Mouse (Mus musculus): ENCODE measurements around the gene Tgm5.
"Not testable (repeated sequence)": the region's sequence is repeated elsewhere in the genome, so short reads cannot be mapped to it uniquely, and the experiment has no call there.

The Tgm5 gene

DNA sequence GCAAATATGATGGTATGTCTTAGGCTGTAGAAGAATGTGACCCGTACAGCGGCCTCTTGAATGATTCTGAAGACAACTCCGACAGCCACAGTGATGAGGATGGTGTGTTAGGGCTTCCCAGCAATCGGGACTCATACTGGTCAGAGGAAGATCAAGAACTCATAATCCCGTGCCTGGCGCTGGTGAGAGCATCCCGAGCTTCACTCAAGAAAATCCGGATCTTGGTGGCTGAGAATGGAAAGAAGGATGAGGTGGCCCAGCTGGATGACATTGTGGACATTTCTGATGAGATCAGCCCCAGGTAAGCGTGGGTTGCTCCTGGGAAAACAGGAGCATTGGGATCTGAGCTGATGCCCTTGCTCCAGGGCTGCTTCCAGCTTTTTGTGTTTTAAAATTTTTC, 73.0 kb downstream of the Tgm5 start:
- DNase-seq (ENCODE audit: low read depth, low spot score), result no peak
- Histone ChIP-seq H3K27me3 (ENCODE audit: control insufficient read depth, insufficient read depth, low read length, poor library complexity, severe bottlenecking) (no peaks in the 10 kb centered on the region), H3K36me3 (ENCODE audit: control insufficient read depth, insufficient read depth, low read length, poor library complexity, severe bottlenecking) (peaks cover 8% of the 10 kb centered on the region)

DNA sequence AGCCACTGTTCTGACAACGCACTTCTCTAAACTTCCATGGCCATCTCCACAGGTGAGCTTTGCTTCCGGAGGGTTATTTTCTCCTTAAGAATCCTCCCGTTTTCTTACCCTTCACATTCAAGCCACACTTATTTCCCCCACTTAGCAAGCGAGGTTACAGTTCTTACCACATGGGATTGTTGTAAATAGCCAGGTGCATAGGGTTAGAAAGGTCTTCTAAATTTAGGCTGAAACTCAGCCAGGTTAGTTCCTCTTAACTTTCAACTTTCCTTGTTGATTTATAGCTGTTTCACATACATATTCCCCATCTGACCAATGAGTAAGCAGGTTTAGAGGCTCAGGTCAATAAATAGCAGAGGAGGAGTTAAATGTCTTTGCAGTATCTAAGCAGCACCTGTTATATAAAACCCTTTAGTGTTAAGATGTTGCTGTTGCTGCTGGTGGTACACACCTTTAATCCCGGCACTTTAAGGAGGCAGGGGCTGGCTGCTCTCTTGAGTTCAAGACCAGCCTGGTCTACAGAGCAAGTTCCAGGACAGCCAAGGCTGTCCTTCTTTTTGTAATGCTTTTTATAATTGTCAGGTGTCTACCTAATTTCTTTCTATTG, 76.5 kb downstream of the Tgm5 start:
- no peak for DNase-seq (ENCODE audit: low read depth, low spot score)
- no peaks in the 10 kb centered on the region for H3K27me3 ChIP-seq (ENCODE audit: control insufficient read depth, insufficient read depth, low read length, poor library complexity, severe bottlenecking)
- peaks cover 2% of the 10 kb centered on the region; the same call in 1 of the 2 replicates for H3K36me3 ChIP-seq (ENCODE audit: control insufficient read depth, insufficient read depth, low read length, poor library complexity, severe bottlenecking)

DNA sequence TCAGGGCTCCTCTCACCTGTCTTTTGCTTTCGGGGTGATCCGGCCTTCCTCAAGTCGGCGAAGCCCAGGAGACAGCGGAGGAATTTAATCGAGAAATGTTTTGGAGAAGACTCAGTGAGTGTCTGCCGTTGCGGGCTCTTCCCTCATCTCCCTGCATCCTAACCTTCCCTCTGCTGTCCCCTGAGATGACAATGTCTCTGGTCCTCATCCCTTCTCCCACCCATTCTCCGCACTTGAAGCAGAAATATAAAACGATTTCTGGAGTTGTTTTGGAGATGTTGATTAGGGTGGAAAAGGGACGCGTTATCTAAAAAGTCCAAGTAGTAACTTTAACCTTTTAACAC, 77.0 kb downstream of the Tgm5 start:
- Histone ChIP-seq H3K27me3 (ENCODE audit: control insufficient read depth, insufficient read depth, low read length, poor library complexity, severe bottlenecking) (no peaks in the 10 kb centered on the region), H3K36me3 (ENCODE audit: control insufficient read depth, insufficient read depth, low read length, poor library complexity, severe bottlenecking) (peaks cover 2% of the 10 kb centered on the region; the same call in 1 of the 2 replicates)
- no peak for DNase-seq (ENCODE audit: low read depth, low spot score)

DNA sequence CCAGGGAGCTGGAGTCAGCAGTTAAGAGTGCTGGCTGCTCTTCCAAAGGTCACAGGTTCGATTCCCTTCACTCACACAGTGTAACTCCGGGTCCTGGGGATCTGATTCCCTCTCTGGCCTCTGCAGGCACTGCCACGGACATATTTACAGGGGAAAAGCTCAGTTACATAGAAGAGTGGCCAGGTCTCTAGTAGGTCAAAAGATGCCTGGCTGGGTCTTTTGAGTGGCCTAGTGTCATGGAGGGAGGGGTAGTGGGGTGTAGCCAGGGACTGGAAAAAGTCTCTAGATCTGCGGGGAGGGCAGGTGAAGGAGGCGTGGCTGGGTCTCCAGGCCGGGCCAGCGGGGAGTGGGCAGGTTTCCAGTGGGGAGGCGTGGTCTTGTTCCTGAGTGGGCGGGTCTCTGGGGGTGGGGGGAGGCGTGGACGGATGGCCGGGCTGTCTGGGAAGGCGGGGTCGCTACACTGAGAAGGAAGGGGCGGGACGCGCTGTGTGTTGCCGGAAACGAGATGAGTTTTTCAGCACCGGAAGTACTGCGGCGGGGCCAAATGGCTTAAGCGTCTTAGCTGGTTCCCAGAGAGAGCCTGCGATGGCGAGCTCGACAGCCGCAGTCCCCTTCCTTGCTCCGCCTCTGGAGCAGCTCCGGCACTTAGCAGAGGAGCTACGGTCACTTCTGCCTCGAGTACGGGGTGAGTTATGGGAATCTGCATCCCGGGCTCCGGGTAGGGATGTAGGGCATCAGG, 77.5 kb downstream of the Tgm5 start, which contains the start of gene Ccndbp1:
Ccndbp1 (plus strand) TSS at position 479 of the 739 bp plus-strand sequence.
- DNase-seq (ENCODE audit: low read depth, low spot score), result peak; percentile 93
- peaks cover 2% of the 10 kb centered on the region; the same call in 1 of the 2 replicates for H3K36me3 ChIP-seq (ENCODE audit: control insufficient read depth, insufficient read depth, low read length, poor library complexity, severe bottlenecking)
- no peaks in the 10 kb centered on the region for H3K27me3 ChIP-seq (ENCODE audit: control insufficient read depth, insufficient read depth, low read length, poor library complexity, severe bottlenecking)

DNA sequence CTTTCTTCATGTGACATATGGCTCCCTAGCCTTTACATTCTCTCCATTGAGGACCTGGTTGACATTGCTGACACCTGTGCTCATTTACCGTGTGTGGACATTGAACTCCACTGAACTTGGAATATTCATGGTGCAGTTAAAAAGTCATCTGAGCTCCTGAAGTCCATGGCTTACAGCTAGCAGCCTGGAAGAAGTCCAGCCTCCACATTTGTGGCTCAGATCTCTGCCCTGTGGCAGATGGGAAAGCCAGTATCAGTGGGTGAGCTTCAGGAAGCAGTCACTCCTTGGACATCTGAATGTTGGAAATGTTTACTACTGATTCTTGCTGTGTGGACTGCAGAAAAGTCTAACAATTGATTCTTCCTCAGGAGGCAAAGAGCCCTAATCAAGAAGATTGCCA, 78.7 kb downstream of the Tgm5 start:
- H3K36me3 ChIP-seq (ENCODE audit: control insufficient read depth, insufficient read depth, low read length, poor library complexity, severe bottlenecking), result peaks cover 2% of the 10 kb centered on the region; the same call in 1 of the 2 replicates
- DNase-seq (ENCODE audit: low read depth, low spot score), result no peak
- no peaks in the 10 kb centered on the region for H3K27me3 ChIP-seq (ENCODE audit: control insufficient read depth, insufficient read depth, low read length, poor library complexity, severe bottlenecking)

DNA sequence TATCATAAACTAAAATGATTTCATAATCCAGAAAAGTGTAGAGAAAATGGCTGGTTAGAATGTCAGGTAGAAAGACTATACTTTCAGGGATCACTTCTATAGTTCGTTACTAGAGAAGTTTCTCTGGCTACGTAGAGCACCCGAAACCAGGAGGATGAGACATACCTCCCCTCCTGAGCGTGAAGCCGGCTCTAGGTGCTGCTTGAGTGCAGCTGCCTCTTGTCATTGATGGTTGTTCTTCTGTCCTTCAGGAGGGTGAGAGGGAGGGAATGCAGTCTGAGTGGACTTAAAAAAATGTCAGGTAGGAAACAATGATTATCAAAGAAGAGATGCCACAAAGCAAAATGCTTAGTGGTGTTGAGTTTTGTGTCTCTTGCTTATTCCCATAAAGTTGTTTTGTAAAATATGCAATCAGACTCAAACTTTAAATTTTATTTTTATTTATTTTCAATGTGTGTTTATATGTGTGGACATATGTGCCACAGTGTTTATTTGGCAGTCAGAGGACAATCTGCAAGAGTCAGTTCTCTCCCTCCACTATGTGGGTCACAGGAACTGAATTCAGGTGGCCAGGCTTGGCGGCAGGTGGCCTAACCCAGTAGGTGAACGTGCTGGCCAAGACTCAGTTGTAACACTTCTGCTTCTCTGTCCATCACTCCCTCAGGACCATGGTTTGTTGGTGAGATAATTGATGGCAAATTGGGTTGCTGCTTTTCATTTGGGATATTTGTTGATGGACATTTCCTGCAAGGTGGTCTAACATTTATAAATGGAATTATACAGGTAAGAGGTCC, 81.4 kb downstream of the Tgm5 start:
- no peak for DNase-seq (ENCODE audit: low read depth, low spot score)
- Histone ChIP-seq H3K36me3 (ENCODE audit: control insufficient read depth, insufficient read depth, low read length, poor library complexity, severe bottlenecking) (peaks cover 4% of the 10 kb centered on the region; the same call in 1 of the 2 replicates), H3K27me3 (ENCODE audit: control insufficient read depth, insufficient read depth, low read length, poor library complexity, severe bottlenecking) (no peaks in the 10 kb centered on the region)

DNA sequence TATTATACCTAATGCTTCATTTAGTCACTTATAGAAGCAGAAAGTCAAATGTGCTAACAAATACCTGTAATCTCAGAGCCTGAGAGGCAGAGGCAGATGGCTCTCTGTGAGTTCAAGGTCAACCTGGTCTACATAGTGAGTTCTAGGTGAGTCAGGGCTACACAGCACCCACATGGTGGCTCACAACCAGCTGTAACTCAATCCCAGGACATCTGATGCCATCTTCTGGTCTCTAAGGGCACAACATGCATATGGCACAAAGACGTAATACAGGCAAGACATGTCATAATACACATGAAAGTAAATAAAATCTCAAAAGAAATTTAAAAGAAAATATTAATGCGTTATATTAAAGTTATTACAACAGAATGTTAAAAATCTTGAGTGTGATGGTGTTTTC, 82.1 kb downstream of the Tgm5 start:
- Histone ChIP-seq H3K27me3 (ENCODE audit: control insufficient read depth, insufficient read depth, low read length, poor library complexity, severe bottlenecking) (no peaks in the 10 kb centered on the region), H3K36me3 (ENCODE audit: control insufficient read depth, insufficient read depth, low read length, poor library complexity, severe bottlenecking) (peaks cover 4% of the 10 kb centered on the region; the same call in 1 of the 2 replicates)
- DNase-seq (ENCODE audit: low read depth, low spot score), result peak; percentile 32

DNA sequence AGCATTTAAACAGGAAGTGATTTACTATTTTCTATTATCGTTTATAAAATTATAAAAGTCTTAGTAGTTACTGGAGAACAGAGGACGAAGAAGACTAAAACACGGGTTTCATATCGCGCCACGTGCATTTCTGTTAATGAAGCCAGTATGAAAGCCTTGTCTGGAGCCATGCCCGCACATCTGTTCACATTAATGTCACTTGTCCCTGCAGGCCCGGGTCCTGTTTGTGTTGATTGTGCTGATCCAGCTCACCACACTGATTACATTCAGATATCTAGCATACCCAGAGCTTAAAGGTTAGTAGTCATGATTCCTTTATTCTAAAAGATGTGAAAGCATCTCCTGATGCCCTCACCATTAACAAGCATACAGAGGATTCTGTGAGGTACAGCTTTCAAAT, 86.8 kb downstream of the Tgm5 start:
- DNase-seq (ENCODE audit: low read depth, low spot score), result no peak
- Histone ChIP-seq H3K27me3 (ENCODE audit: control insufficient read depth, insufficient read depth, low read length, poor library complexity, severe bottlenecking) (no peaks in the 10 kb centered on the region), H3K36me3 (ENCODE audit: control insufficient read depth, insufficient read depth, low read length, poor library complexity, severe bottlenecking) (peaks cover 2% of the 10 kb centered on the region; the same call in 1 of the 2 replicates)

DNA sequence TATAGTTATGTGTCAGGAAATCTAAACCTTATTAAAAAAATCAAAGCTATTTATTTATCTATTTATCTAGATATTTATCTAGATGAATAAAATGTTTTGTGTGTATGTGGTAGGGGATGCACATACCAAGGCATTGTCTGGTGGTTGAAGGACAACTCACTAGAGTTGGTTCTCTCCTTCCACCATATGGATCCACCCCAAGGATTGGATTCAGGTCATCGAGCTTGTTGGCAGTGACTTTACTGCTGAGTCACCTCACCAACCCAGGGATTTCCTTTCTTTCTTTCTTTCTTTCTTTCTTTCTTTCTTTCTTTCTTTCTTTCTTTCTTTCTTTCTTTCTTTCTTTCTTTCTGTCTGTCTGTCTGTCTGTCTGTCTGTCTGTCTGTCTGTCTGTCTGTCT, 89.0 kb downstream of the Tgm5 start:
- not testable (repeated sequence) for H3K27me3 ChIP-seq (ENCODE audit: control insufficient read depth, insufficient read depth, low read length, poor library complexity, severe bottlenecking); H3K36me3 ChIP-seq (ENCODE audit: control insufficient read depth, insufficient read depth, low read length, poor library complexity, severe bottlenecking); DNase-seq (ENCODE audit: low read depth, low spot score)

Data from splenic B cell, adult 2 months (primary cell).